Mouse (Mus musculus) adrenal gland, adult 8-10 months (tissue): Measurements from ENCODE around the gene Exoc3l2. TPM values are rescaled to one million over a fixed set of nuclear protein-coding genes. Genes with fewer than 3 reads are reported as not detected.
"Not testable (repeated sequence)": the region's sequence is repeated elsewhere in the genome, so short reads cannot be mapped to it uniquely, and the experiment has no call there.

Source experiments
- DNase-seq: peaks from one replicate; pipeline ENCODE4 v3.0.0; 2022
- total RNA-seq, 4 experiments: library from RNA; stranded (reverse); gene quantifications; 2 replicates each; pipeline ENCODE4 v1.2.4; 2022

The Exoc3l2 gene
- total RNA-seq, 4 experiments from 2014 or later: 31.9 to 69.2 (median 51.8) TPM

DNA sequence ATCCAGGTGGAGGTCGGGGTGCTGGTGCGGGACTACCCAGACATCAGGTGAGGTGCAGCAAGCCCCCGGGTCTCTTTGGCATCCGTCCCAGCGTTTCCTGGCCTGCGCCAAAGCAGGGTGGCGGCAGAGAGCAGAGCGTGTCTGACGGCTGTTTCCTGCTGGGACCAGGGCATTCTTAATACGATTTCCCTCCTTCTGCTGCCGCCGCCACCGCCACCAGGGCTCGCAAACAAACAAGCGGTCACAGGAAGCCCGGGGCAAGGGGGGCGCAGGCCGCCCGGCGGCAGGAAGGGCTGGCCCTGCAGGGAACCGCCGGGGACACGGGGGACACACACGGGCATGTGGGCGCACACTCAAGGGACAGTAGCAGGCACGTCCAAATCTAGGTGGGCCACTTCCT lies 28.6 kb downstream of the Exoc3l2 start:
- DNase-seq: peak; percentile 64

DNA sequence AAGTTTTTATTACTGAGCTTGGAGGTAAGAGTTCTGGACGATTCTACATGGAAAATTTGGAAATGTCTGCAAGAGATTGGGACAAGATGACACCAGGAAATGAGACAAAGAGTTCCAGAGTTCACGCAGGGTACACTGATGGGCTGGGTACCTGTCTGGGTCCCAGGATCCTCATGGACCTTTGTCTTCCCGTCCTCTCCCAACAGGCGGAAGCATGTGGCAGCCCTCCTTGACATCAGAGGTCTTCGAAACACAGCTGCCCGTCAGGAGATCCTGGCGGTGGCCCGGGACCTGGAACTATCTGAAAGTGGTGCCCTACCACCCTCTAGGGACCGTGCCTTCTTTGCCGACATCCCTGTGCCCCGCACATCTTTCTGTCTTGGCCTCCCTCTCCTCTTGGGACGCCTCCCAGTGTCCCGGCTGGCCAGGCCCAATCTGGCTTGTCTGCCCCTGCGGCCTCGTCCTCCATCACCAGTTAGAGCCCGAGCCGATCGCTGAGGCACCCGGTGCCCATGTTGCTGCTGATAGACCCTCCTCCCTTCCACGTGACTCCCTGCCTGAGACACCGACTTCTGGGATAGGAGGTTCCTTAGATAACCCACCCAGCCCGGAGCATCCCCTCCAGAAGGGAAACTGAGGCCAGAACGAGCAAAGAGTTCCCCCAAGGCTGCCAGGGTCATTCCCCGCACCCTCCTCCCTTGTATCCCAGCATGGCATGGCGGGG lies 31.8 kb downstream of the Exoc3l2 start:
- DNase-seq: no peak

DNA sequence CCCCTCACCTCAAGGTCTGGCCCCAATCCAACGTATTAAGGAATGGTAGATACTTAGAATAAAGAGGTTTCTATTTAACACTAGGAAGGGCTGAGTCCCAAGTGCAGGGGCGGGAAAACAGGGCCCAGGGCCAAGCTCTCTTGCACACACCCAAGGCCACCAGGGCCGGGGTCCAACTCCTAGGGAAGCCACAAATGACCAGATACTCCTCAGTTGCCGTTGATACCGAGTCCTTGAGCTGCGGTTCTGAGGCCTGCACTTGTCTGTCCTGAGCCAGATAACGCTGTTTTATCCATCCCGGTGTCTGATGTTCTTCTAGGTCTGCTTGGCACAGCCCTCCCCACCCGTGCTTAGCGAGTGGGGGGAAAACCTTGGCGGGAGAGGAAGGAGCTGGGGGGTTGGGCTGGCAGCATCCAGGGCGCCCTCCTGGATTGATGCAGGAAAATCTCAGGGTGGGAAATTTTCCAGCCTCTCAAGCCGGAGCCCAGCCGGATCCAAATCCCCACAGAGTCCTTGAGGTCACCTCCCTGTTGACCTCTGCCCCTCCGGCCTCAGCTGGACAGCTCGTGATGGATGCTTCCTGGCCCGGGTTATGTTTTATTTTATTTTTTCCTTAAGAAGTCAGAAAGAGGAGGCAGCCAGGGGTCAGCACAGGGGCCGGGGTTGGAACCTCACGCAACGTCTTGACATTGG lies 32.5 kb downstream of the Exoc3l2 start:
- DNase-seq: peak; percentile 85

DNA sequence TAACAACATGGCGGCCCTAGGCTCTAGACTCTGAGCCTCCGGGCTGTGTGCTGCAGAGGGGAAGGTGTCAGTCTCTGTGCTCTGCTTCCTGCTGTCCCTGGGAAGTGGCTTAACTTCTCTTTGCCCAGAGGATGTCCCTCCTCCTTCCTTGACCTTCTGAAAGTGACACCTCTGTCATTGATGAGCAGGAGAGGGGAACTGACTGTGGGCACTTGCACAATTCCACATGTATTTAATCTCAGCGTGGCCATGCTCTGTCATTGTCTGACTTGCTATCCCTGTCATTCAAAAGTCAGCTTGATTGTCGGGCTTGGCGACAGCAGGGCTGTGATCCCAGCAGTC lies 33.1 kb downstream of the Exoc3l2 start:
- DNase-seq: no peak

GRCm38 (mm10) chr7:19498326-19498725 lies 35.2 kb downstream of the Exoc3l2 start:
- peak; percentile 76 for DNase-seq

DNA sequence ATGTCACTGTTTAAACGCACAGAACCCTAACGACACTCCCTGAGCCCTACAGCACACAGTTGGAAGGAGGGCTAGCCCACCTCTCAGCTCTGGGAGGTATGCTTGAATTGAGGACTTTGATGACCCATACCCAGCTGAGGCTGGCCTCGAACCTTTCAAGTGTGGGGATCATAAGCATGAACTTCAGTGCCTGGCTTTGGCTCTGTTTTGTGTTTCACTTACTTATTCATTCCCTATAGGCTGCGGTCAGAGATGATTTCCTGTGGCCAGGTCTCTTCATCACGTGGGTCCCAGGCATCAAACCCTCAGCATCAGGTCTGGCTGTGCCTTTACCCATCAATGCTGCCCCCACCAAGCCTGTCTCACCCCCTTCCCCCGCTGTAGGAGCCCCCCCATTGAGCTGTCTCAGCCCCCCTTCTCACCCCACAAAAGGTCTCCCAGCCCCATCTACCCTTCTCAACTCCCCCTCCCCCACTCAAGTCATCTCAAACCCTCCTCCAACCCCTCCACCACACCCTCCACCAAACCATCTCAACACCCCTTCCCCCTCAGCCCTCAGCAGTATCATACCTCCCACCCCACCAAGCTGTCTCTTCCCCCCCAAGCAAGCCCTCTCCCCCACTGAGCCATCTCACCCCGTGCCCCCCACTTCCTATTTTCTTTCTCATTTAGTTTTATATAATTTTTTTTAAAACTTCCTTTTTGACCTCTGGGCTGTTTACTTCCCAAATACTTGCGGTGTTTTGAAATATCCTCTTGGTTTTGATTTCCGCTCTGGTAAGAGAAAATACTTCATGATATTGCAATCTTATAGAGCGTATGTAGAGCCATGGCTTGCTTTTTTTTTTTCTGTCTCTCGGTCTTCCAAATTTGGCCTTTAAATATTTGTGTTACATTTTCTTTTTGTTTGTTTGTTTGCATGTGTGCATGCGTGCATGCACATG lies 37.6 kb downstream of the Exoc3l2 start:
- DNase-seq: no peak

- peak; percentile 91 for DNase-seq
Measured at GRCm38 (mm10) chr7:19501658-19502057, 38.5 kb downstream of the Exoc3l2 start.

GRCm38 (mm10) chr7:19503481-19504068 lies 40.4 kb downstream of the Exoc3l2 start:
- no peak for DNase-seq

DNA sequence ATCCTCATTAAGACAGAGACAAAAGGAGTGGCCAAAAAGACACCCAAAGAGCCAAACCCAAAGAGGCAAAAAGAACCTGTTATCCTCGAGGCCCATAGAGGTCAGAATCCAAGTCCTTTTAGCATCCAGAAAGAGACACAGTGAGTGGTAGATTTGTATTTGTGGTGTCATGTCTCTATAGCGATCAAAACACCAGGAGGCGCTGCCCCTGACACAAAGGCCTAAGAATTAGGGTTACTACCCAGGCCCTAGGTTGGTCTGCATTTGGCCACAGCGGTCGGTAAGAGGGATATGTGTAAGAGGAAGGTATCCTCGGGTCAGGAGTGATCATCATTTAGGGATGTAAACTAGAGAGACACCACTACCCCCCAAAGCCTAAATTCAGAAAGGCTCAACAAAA lies 43.2 kb downstream of the Exoc3l2 start:
- no peak for DNase-seq

DNA sequence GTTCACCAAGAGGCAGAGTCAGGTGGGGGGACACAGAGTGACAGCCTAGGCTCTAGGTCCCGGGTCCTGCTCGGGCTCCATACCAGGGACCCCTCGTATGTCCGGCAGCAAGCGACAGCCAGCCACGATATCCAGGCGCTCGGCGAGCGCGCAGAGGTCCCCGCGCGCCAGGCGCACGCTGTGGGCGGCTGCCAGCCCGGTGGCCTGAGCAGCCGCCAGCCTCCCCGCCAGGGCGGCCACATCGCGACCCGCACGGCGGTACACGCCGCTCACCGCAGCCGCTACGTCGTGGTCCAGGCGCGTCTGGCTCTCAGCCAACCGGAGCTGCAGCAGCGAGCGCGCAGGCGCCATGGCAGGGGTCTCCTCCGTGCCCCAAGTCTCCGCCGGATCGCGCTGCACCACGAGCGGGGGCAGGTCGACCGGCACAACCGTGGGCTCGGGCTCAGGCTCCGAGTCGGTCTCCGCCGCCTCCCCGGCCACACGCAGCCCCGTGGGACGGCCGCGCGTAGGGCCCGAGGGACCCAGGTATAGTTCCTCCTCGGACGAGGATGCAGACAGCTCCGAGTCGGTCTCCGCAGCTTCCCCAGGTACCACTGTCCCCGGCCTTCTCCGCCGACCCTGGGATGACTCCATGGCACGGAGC lies 44.0 kb downstream of the Exoc3l2 start:
- no peak for DNase-seq

DNA sequence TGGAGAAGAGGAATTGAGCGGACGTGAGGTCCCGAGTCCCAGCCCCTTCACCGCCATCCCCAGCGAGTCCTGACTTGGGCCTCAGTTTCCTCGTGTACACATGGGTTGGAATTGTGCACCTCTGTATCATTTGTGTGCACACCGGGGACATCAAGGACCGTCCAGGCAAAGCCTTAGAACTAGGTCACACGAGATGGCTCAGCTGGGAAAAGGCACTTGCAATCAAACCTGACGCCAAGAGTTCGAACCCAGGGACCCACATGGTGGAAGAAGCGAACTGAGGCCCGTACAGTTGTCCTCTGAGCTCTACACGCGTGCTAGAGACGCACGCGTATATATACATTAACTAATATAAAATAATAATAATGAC lies 44.5 kb downstream of the Exoc3l2 start:
- no peak for DNase-seq

GRCm38 (mm10) chr7:19508150-19508923 lies 45.2 kb downstream of the Exoc3l2 start, which contains the start of the genes Bloc1s3 and Trappc6a:
TSS of gene Bloc1s3 (minus strand) at chr7:19508367.
TSS of gene Trappc6a (plus strand) at chr7:19508395.
- DNase-seq: peak; percentile 91

GRCm38 (mm10) chr7:19508924-19509568 lies 45.9 kb downstream of the Exoc3l2 start:
- DNase-seq: no peak

- no peak for DNase-seq
Measured at GRCm38 (mm10) chr7:19509786-19510185, 46.7 kb downstream of the Exoc3l2 start.

DNA sequence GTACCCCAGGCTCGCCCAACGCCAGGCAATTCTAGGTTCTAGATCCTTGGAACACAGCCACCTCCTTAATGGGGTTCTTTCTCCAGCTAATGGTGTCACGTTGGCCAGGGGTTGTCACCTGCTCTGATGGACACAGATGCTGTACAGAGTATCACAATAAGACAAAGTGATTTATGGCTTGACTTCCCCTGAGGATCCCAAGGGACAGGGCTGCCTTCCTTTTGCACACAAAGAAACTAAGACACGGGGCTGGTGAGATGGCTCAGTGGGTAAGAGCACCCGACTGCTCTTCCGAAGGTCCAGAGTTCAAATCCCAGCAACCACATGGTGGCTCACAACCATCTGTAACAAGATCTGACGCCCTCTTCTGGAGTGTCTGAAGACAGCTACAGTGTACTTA lies 48.8 kb downstream of the Exoc3l2 start:
- not testable (repeated sequence) for DNase-seq

- no peak for DNase-seq
Measured at GRCm38 (mm10) chr7:19512353-19512752, 49.2 kb downstream of the Exoc3l2 start.

DNA sequence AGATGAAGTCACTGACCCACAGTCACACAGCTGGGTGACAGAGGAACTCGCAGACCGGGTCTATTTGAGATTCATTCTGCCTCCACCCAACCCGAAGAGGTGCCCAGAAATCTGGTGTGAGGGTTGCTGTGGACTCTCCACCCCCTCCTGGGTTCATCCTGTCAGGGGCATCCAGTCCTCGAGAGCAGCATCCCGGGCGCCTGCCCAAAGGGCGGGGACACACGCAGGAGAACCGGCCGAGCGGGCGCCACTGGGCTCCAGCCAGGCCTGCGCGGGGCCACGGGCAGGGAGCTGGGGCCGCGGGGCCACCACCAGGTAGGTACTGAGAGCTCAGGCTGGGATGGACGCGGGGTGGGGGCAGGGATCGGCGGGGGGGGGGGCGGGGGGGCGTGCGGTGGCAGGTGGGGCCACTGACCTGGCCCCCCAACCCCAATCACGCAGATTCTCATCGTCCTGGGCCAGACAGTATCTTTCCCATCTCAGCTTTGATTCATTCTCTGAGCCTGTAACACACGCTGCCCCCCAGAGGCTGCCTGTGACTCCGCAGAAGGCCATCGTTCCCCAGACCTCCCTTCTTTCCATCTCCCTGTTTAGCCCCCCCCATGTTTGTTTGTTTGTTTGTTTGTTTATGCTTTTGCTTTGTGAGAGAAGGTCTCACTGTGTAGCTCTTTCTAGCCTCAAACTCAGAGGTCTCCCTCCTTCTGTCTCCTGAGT lies 54.7 kb downstream of the Exoc3l2 start, which contains the start of gene Nkpd1:
Gene Nkpd1, plus strand, starts transcription at position 187 of the 714 bp plus-strand sequence.
- no peak for DNase-seq

DNA sequence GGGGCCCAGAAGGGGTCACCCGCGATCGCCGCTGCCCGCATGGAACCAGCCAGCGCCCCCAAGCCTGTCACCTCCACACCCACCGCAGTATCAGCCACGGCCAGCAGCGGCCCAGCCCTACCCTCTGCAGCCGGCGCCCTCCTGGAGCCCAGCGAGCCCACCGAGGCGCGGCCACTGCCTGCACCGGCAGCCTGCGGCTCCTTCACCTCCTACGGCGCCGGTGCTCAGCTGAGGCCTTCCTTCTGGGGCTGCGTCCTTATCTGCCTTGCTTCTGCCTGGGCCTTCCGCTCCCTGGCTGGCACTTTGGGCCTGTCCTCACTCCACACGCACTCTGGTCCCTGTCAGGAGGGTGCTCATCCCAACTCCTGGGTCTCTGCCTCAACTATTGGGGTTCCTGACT lies 56.9 kb downstream of the Exoc3l2 start:
- no peak for DNase-seq

DNA sequence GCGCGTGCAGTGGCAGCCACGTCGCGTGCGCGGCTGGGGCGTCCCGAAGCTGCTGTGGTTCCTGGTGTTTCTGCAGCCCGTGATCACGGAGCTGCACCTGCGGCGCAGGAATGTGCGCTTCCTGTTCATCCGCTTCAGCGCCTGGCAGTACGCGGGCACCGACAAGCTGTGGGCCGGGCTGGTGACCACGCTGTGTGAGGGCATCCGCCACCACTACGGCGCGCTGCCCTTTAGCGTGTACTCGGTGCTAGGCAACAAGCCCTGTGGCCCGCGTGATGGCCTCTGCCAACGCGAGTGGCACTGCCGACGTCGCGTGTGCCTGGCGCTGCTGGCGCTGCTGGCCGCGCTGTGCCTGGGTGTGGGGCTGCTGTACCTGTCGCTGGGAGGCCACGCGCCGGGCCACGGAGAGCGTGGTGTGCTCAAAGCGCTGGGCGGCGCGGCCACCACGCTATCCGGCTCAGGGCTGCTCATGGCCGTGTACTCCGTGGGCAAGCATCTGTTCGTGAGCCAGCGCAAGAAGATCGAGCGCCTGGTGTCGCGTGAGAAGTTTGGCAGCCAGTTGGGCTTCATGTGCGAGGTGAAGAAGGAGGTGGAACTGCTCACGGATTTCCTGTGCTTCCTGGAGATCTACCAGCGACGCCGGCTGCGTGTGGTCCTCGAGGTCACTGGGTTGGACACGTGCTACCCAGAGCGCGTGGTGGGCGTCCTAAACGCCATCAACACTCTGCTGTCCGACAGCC lies 60.1 kb downstream of the Exoc3l2 start:
- DNase-seq: no peak
